Mouse (Mus musculus) cortical plate, adult 2 months (tissue): ENCODE results near the gene Ano10. TPM values are rescaled to one million over a fixed set of nuclear protein-coding genes. Genes with fewer than 3 reads are reported as not detected.

Experiments
- H3K27ac ChIP-seq: fragments of 200-500 bp; 2 replicates; pipeline ENCODE4 v1.5.1; 2012; ENCODE audit warnings: low read length, control low read depth, inconsistent platforms; ENCODE audit not compliant: insufficient read depth
- H3K4me1 ChIP-seq: fragments of 200-500 bp; 2 replicates; pipeline ENCODE4 v1.6.1; 2011; ENCODE audit warnings: low read length; ENCODE audit not compliant: control insufficient read depth, insufficient read depth
- H3K4me3 ChIP-seq: fragments of 200-500 bp; 2 replicates; pipeline ENCODE4 v1.5.1; 2011; ENCODE audit warnings: mild to moderate bottlenecking, low read length, control low read depth; ENCODE audit not compliant: insufficient read depth
- CTCF ChIP-seq: fragments of 200-500 bp; IDR thresholded peaks from 2 replicates; pipeline ENCODE4 v1.5.1; 2011; ENCODE audit warnings: mild to moderate bottlenecking, control low read depth, low read length; ENCODE audit not compliant: insufficient read depth; ENCODE audit errors: extremely low read depth
- POLR2A ChIP-seq: fragments of 200-500 bp; IDR thresholded peaks from 2 replicates; pipeline ENCODE4 v1.6.1; 2011; ENCODE audit warnings: mild to moderate bottlenecking, low read length, control low read depth; ENCODE audit not compliant: insufficient read depth; ENCODE audit errors: extremely low read depth
- polyA plus RNA-seq: library from polyadenylated mRNA; depleted of rRNA; stranded (reverse); fragments of >200 nt; gene quantifications from 2 replicates; pipeline ENCODE4 v1.2.3, GENCODE M21; 2012

Ano10 gene
- polyA plus RNA-seq, 1 experiment = 33.2 TPM

GRCm38 (mm10) chr9:122216945-122217529, 77.2 kb downstream of the Ano10 start:
- H3K4me1 ChIP-seq = no peaks in the 10 kb centered on the region
- H3K27ac ChIP-seq = no peak overlapping the region
- TF ChIP-seq CTCF (no peak), POLR2A (no peak)

DNA sequence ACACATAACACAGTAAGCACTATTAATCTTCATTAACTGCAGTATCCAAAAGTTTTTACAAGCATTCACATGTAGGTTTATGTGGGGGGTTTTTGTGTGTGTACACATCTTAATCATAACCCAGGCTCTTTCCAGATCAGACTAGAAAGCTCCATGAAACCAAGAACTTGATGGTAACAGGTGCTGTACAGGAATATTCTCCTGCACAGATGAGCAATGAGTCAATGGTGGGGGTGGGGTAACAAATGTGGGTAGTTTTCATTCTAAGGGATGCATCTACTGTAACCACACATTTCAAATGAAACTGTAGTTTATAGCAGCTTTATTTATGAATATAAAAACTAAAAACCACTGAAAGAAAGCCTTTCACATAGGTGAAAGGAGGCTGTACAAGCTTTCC, 79.1 kb downstream of the Ano10 start:
- H3K27ac ChIP-seq = no peak overlapping the region
- TF ChIP-seq CTCF (no peak), POLR2A (no peak)
- no peaks in the 10 kb centered on the region for H3K4me1 ChIP-seq
- no peak overlapping the region for H3K4me3 ChIP-seq

More at GRCm38 (mm10) chr9:122216945-122217529, 77.2 kb downstream of the Ano10 start:
- H3K4me3 ChIP-seq = no peak overlapping the region

DNA sequence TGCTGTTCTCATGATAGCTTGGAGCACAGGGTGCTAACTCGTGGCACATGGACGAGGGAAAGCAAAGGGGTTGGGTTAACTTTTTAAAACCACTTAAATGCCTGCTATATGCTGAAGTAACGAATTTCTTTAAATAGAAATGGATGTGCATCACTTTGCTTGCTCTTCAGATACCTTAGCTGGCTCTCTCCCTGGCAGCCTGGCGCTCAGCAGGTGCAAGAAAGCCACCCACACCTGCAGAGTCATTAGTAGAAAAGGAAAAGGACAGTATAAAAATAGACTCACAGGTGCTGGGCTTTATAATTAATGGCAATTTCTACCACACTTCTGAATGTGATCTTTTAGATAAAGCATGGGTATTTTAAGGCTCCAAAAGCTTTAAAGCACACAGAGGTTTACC, 85.9 kb downstream of the Ano10 start:
- no peak overlapping the region for H3K4me3 ChIP-seq
- TF ChIP-seq POLR2A (no peak), CTCF (no peak)
- no peak overlapping the region for H3K27ac ChIP-seq
- H3K4me1 ChIP-seq = peaks cover 3% of the 10 kb centered on the region; the same call in 1 of the 2 replicates

GRCm38 (mm10) chr9:122205543-122206200, 88.6 kb downstream of the Ano10 start:
- Histone ChIP-seq H3K4me3 (no peak overlapping the region), H3K4me1 (peaks cover 3% of the 10 kb centered on the region; the same call in 1 of the 2 replicates)
- TF ChIP-seq CTCF = no peak
- no peak for TF ChIP-seq POLR2A

DNA sequence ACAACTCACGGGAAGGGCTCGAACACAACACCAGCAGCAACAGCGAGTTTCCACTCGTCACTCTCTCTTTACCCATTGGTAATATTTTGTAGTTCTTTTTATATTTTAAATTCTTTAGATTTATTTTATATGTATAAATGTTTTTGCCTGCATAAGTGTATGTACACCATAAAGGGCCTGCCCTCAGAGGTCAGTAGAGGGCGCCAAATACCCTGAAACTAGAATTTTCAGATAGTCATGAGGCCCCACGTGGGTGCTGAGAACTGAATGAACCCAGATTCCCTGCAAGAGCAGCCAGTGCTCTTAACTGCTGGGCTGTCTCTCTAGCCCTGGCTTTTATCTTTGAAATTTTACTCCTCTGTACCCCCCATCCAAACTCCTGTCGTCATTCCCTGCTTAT, 89.7 kb downstream of the Ano10 start:
- no peak overlapping the region for H3K4me3 ChIP-seq
- H3K27ac ChIP-seq = no peak overlapping the region
- H3K4me1 ChIP-seq = peaks cover 3% of the 10 kb centered on the region; the same call in 1 of the 2 replicates
- TF ChIP-seq CTCF (no peak), POLR2A (no peak)

More at GRCm38 (mm10) chr9:122205543-122206200, 88.6 kb downstream of the Ano10 start:
- H3K27ac ChIP-seq = no peak overlapping the region

GRCm38 (mm10) chr9:122199253-122199652, 95.0 kb downstream of the Ano10 start:
- TF ChIP-seq POLR2A (no peak), CTCF (0 out of 2 replicates have a peak, but pooled peaks have one; percentile 16)
- Histone ChIP-seq H3K27ac (no peak overlapping the region), H3K4me3 (no peak overlapping the region)

DNA sequence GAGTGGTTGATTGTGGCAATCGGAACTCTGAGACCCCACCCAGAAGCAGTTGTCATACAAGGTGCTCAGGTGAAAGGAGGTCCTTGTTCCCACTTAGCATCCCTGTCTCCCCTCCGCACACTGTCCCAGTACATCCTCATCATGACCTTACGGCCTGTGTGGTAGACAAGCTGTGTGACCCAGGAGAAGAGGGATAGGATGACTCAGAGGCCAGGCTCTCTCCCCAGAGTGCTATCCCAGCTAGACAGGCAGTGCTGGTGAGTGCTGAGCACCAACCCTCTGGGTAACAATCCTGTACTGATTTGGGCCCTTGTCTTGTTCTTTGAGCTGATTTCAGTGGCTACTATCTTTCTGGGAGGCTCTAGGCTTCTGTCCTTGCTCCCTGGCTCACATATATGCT, 95.6 kb downstream of the Ano10 start:
- Histone ChIP-seq H3K27ac (no peak overlapping the region), H3K4me3 (no peak overlapping the region), H3K4me1 (no peaks in the 10 kb centered on the region)
- TF ChIP-seq CTCF (no peak), POLR2A (no peak)

More at GRCm38 (mm10) chr9:122199253-122199652, 95.0 kb downstream of the Ano10 start:
- H3K4me1 ChIP-seq = no peaks in the 10 kb centered on the region

DNA sequence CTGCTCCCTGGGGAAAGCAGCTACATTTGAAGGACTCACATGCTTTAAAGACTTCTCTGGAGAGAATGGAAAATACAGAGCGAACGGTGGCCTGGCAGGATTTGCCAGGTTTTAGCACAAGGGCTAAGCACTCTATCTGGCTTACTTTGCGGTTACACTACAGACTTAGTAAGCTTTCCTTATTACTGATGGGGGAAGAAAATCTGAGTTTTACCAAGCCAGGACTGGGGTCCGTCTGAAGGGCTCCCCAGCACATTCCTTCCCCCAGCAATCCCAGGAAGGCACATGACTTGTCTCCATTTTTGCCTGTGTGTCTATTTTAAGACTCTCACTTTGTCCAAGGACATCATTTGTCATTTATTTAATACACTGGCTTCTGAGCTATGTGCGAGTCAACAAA, 97.2 kb downstream of the Ano10 start:
- no peaks in the 10 kb centered on the region for H3K4me1 ChIP-seq
- TF ChIP-seq CTCF (no peak), POLR2A (no peak)
- no peak overlapping the region for H3K4me3 ChIP-seq
- no peak overlapping the region for H3K27ac ChIP-seq

- no peak for TF ChIP-seq CTCF
- TF ChIP-seq POLR2A = no peak
- H3K4me1 ChIP-seq = no peaks in the 10 kb centered on the region
- H3K27ac ChIP-seq = no peak overlapping the region
- H3K4me3 ChIP-seq = no peak overlapping the region
Observed at GRCm38 (mm10) chr9:122195042-122195682, 99.1 kb downstream of the Ano10 start.
